Mouse (Mus musculus): Measurements from ENCODE around the gene Vapb. TPM values are rescaled to one million over a fixed set of nuclear protein-coding genes. Genes with fewer than 3 reads are reported as not detected.

Vapb gene
- polyA plus RNA-seq, 1 experiment from 2014 or later: 10.2 TPM

DNA sequence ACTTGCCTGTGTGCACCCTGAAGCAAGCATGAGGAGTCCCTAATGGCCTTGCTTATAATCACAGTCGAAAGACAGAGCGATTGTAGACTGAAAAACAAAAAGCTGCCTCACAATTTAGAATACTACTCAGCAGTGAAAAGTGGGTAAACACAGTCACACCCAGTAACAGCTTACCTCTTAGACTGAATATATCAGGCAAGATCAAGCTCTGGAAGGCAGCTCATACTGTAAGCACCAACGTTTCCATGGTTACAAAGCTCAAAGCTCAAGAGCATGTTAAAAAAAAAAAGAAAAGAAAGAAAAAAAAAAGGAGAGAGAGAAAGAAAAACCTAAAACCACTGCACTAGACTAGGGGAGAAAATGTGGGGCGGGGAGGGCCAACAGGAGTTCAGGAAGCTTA, 89.0 kb downstream of the Vapb start:
- 93% methylated on average over 4 of the region's 4 CpGs for WGBS
- no peaks in the 10 kb centered on the region for H3K27me3 ChIP-seq
- no peak overlapping the region for H3K9ac ChIP-seq
- H3K36me3 ChIP-seq: no peaks in the 10 kb centered on the region
- H3K4me1 ChIP-seq: no peaks in the 10 kb centered on the region
- H3K4me2 ChIP-seq (replicated peaks): no peak overlapping the region
- no peak overlapping the region for H3K4me3 ChIP-seq
- H3K9me3 ChIP-seq: no peaks in the 10 kb centered on the region
- ATAC-seq (ENCODE audit: low FRiP score, low read depth): no peak
- no peak overlapping the region for H3K27ac ChIP-seq

DNA sequence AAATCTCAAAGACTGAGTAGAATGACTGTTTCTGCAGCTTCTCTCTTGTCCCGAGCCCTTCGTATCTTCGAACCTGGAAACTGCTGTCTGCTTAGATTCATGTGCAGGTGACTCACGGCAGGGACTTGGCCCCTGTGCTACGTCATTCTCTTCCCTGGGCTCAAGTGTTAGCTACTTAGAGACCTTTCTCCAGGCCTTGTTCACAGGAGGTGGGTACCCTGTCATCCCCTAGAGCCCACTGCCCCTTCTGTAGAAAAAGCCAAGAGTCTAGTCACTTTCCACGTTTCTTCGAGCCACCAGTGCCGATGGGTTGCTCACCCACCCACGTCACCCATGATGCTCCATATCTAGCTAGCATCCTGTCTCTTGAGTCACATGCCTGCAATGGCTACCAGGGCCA, 89.9 kb downstream of the Vapb start:
- Histone ChIP-seq H3K4me2 (replicated peaks) (no peak overlapping the region), H3K4me1 (no peaks in the 10 kb centered on the region), H3K36me3 (no peaks in the 10 kb centered on the region), H3K27me3 (no peaks in the 10 kb centered on the region), H3K27ac (no peak overlapping the region), H3K4me3 (no peak overlapping the region), H3K9me3 (no peaks in the 10 kb centered on the region), H3K9ac (no peak overlapping the region)
- ATAC-seq (ENCODE audit: low FRiP score, low read depth): no peak
- WGBS: 90% methylated on average over 9 of the region's 9 CpGs

DNA sequence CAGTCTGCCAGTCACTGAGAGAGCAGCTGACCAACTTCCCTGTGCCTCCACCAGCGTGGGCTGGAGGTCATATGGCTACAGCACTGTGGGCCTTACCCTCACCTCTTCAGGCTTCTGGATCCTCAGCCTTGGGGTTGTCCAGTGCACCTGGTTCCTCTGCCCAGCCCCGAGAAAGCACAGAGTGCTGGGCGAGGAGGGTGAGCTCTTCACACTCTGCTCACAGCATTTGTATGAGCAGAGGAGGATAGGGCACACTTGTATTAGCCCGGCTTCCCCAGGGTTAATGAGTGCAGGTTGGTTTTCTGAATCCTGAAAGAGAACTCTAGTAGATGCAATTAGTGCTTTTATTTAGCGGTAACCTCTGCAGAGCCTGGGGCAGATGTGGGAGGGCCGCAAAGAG, 90.8 kb downstream of the Vapb start:
- H3K27me3 ChIP-seq: no peaks in the 10 kb centered on the region
- no peak overlapping the region for H3K4me3 ChIP-seq
- no peaks in the 10 kb centered on the region for H3K4me1 ChIP-seq
- 73% methylated on average over 6 of the region's 6 CpGs for WGBS
- H3K4me2 ChIP-seq (replicated peaks): no peak overlapping the region
- H3K9ac ChIP-seq: no peak overlapping the region
- no peaks in the 10 kb centered on the region for H3K9me3 ChIP-seq
- no peak for ATAC-seq (ENCODE audit: low FRiP score, low read depth)
- no peaks in the 10 kb centered on the region for H3K36me3 ChIP-seq
- H3K27ac ChIP-seq: no peak overlapping the region

DNA sequence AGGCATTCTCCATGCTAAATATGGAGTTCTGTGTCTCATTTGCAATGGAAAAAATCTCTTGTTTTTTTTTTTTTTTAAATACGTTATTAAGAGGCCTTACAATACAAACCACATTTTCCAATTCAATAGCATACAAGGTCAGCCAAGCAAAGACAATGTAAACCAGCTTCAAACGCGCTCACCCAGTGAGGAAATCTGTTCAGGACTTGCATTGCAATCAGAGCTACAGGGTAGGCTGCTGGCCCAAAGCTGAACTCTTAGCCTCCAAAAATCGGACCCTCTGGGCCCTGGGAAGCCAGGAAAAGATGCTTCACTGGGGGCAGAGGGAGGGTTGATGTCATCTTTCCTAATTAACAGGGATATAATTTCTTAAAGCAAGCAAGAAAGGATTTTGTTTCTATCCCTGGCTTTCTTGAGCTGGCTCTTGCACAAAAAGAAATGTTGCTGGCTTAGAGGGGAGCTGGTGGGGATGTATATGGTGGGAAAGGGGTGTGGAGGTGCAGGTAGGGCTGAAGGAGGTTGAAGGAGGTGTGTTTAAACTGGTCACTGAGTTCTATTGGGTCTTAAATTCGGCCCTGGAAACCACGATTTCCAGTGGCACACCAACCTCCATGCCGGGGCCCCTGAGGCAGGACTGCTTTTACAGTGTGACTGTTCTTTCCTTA, 95.6 kb downstream of the Vapb start:
- WGBS: 77% methylated on average over 7 of the region's 7 CpGs
- Histone ChIP-seq H3K36me3 (no peaks in the 10 kb centered on the region), H3K27ac (no peak overlapping the region; the same call in 1 of the 2 replicates), H3K4me3 (no peak overlapping the region), H3K27me3 (no peaks in the 10 kb centered on the region), H3K9me3 (no peaks in the 10 kb centered on the region), H3K4me1 (no peaks in the 10 kb centered on the region), H3K4me2 (replicated peaks) (no peak overlapping the region), H3K9ac (no peak overlapping the region)
- no peak for ATAC-seq (ENCODE audit: low FRiP score, low read depth)

Small RNA genes within 50 kb of the gene (microRNA-seq; reads per million reads assigned to microRNA genes)
- not detected for gene Mir6340

Other genes with a start within 250 kb of the Vapb start
- not detected in 2 replicates for gene 1700021F07Rik, start 214.9 kb upstream of the Vapb start, polyA plus RNA-seq (2015; fragmentation: Nextera tagmentation; extraction: Ambion mirVana)
- not detected in 2 replicates for gene Ankrd60, start 159.1 kb upstream of the Vapb start, polyA plus RNA-seq (2015; fragmentation: Nextera tagmentation; extraction: Ambion mirVana)
- 39.4 and 46.4 TPM in 2 replicates for gene Rab22a, start 77.8 kb upstream of the Vapb start, polyA plus RNA-seq (2015; fragmentation: Nextera tagmentation; extraction: Ambion mirVana)
- not detected in 2 replicates for gene 1700010B08Rik, start 18.1 kb upstream of the Vapb start, polyA plus RNA-seq (2015; fragmentation: Nextera tagmentation; extraction: Ambion mirVana)